Mouse (Mus musculus) layer of hippocampus, adult 8-10 months (tissue): ENCODE data around the gene Tcf20. TPM values are rescaled to one million over a fixed set of nuclear protein-coding genes. Genes with fewer than 3 reads are reported as not detected.
"Not testable (repeated sequence)": the region's sequence is repeated elsewhere in the genome, so short reads cannot be mapped to it uniquely, and the experiment has no call there.

Experiments
- DNase-seq, 2 experiments: peaks; one replicate each; pipeline ENCODE4 v3.0.0; 2022; ENCODE audit warnings: low spot score in 2 of 2
- total RNA-seq, 4 experiments: library from RNA; stranded (reverse); gene quantifications; 2 replicates each; pipeline ENCODE4 v1.2.4; 2022

Tcf20 gene
- total RNA-seq, 4 experiments from 2014 or later, result 192 to 215 (median 201) TPM

GRCm38 (mm10) chr15:82821657-82822056, 166.0 kb downstream of the Tcf20 start:
- DNase-seq, result no peak

GRCm38 (mm10) chr15:82815296-82815695, 172.4 kb downstream of the Tcf20 start:
- no peak for DNase-seq

GRCm38 (mm10) chr15:82814806-82815205, 172.9 kb downstream of the Tcf20 start:
- peak in 1 of 2 experiments; percentile 48 for DNase-seq

- no peak for DNase-seq
These were observed 173.4 kb downstream of the Tcf20 start for GRCm38 (mm10) chr15:82814321-82814720.

- no peak for DNase-seq
These were observed 177.1 kb downstream of the Tcf20 start for GRCm38 (mm10) chr15:82810556-82810955.

- DNase-seq, result no peak
These were observed 178.2 kb downstream of the Tcf20 start for GRCm38 (mm10) chr15:82809511-82809910.

GRCm38 (mm10) chr15:82806969-82807763, 180.5 kb downstream of the Tcf20 start:
- DNase-seq, result no peak

- peak; percentile 72 to 89 for DNase-seq
These were observed 182.7 kb downstream of the Tcf20 start for GRCm38 (mm10) chr15:82804708-82805639.

GRCm38 (mm10) chr15:82795936-82796440, 191.7 kb downstream of the Tcf20 start:
- DNase-seq, result no peak

GRCm38 (mm10) chr15:82794277-82794676, 193.4 kb downstream of the Tcf20 start, which contains the start of gene Cyp2d26:
Gene Cyp2d26 (minus strand): TSS chr15:82794294.
- DNase-seq, result no peak

GRCm38 (mm10) chr15:82793868-82794267, 193.8 kb downstream of the Tcf20 start:
- DNase-seq, result no peak

GRCm38 (mm10) chr15:82793454-82793853, 194.2 kb downstream of the Tcf20 start:
- no peak for DNase-seq

- no peak for DNase-seq
These were observed 195.1 kb downstream of the Tcf20 start for GRCm38 (mm10) chr15:82792566-82792965.

GRCm38 (mm10) chr15:82784581-82784980, 203.1 kb downstream of the Tcf20 start:
- no peak for DNase-seq

- DNase-seq, result no peak
These were observed 203.9 kb downstream of the Tcf20 start for GRCm38 (mm10) chr15:82783800-82784199.

- not testable (repeated sequence) for DNase-seq
These were observed 209.8 kb downstream of the Tcf20 start for GRCm38 (mm10) chr15:82777856-82778255.

GRCm38 (mm10) chr15:82765943-82766342, 221.7 kb downstream of the Tcf20 start:
- no peak for DNase-seq

- no peak for DNase-seq
These were observed 222.8 kb downstream of the Tcf20 start for GRCm38 (mm10) chr15:82764881-82765280.

GRCm38 (mm10) chr15:82763631-82764420, 223.8 kb downstream of the Tcf20 start, which contains the start of gene Cyp2d40:
Gene Cyp2d40 (minus strand): TSS chr15:82764183.
- DNase-seq, result no peak
